Mouse (Mus musculus): Measurements from ENCODE around the gene Nup54. TPM values are rescaled to one million over a fixed set of nuclear protein-coding genes. Genes with fewer than 3 reads are reported as not detected.

The Nup54 gene
- polyA plus RNA-seq, 1 experiment from 2014 or later, result 43.5 TPM

DNA sequence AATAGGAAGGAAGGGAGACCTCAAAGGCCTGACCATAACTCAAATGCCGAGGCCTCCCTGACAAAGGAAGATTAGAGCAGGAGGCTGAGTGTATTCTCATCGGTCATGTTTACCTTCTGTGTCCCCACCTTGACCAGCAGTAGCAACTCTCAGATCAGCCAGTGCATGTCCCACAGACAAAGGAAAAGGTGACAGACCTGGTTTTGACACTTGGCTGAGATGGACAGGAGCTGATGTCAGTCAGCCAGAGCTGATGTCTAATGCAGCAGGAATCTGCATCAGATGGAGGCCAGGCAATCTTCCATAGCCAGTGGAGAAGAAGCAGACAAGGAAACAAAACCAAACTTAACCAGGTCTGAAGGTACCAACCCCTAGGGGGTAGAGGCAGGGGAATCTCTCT is 62.4 kb downstream of the Nup54 start:
- no peak for ATAC-seq (ENCODE audit: insufficient read depth, low FRiP score, low read depth)
- Histone ChIP-seq H3K4me2 (no peak overlapping the region), H3K36me3 (no peaks in the 10 kb centered on the region), H3K9ac (no peak overlapping the region), H3K4me1 (0 out of 2 replicates have a peak, but pooled peaks cover 6% of the 10 kb centered on the region), H3K27me3 (replicated peaks) (no peaks in the 10 kb centered on the region), H3K9me3 (no peaks in the 10 kb centered on the region), H3K27ac (no peak overlapping the region), H3K4me3 (replicated peaks) (no peak overlapping the region)
- WGBS, result 19% methylated on average over 2 of the region's 2 CpGs

DNA sequence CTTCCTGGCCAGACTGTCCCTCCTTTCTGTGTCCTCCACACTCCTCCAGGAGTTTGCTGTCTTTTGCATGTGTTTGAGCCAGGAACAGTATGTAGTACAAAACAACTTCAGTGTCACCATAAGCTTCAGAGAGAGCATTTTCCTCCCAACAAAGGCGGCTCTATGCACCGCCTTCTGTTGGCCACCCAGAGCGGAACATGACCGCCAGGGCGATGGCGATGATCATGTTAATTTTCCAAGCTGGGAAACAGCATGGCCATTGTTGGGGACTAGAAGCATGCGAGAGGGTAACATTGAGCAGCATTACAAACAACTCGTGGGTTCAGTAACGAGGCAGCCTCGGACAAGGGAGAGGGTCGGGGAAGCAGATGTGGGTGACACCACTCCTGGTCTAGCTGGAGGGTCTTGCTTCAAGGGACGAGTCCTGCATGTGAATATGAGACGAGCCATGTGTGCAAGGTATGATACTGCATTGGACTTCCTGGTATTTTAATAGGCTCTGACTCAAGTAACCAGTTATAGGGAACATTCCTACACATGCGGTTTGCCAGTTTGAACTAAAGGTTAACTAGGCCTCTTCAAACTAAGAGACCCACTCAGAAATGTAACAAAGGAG is 63.5 kb downstream of the Nup54 start:
- no peak for ATAC-seq (ENCODE audit: insufficient read depth, low FRiP score, low read depth)
- no peak overlapping the region for H3K9ac ChIP-seq
- H3K9me3 ChIP-seq, result no peaks in the 10 kb centered on the region
- WGBS, result 78% methylated on average over 14 of the region's 14 CpGs
- H3K4me2 ChIP-seq, result no peak overlapping the region
- H3K4me1 ChIP-seq, result 0 out of 2 replicates have a peak, but pooled peaks cover 6% of the 10 kb centered on the region
- H3K27ac ChIP-seq, result no peak overlapping the region
- no peaks in the 10 kb centered on the region for H3K27me3 ChIP-seq (replicated peaks)
- H3K36me3 ChIP-seq, result no peaks in the 10 kb centered on the region
- H3K4me3 ChIP-seq (replicated peaks), result no peak overlapping the region

DNA sequence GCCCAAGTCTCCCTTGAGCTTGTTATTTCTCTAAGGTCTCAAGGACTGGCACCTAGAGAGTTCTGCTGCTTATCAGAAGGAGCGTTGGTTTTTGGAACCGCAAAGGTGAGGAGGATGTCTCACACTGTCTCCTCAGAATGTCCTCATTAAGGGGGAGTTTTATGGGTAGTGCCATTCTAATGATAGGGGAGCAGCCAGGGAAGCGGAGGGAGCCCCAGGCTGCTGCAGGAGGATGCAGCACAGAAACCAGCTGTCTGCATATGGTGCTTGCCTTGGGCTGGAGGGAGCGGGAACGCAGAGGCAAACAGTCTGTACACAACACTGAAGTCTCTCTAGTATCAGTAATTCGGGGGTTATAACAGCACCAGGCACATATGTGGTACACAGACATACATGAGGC is 64.1 kb downstream of the Nup54 start:
- WGBS, result 66% methylated on average over 6 of the region's 6 CpGs
- H3K27ac ChIP-seq, result no peak overlapping the region

DNA sequence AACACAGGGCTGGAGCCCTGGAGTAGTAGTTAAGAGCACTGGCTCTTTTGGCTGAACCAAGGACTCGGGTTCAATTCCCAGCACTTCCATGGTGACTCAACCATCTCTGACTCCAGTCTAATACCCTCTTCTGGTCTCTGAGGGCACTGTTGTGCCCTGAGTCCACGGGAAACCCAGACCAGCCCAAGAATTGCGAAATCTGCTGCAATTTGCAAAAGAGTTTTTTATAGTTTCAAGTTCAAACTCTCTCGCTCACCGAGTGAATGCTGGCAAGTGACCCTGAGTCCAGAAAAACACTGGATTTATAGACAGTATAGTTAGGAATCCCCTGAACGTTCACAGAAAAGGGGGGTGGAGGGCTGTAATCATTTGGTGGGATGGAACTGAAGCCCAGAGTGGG is 64.6 kb downstream of the Nup54 start:
- Histone ChIP-seq H3K4me1 (0 out of 2 replicates have a peak, but pooled peaks cover 6% of the 10 kb centered on the region), H3K36me3 (no peaks in the 10 kb centered on the region), H3K9me3 (no peaks in the 10 kb centered on the region), H3K4me2 (no peak overlapping the region), H3K27me3 (replicated peaks) (no peaks in the 10 kb centered on the region), H3K27ac (no peak overlapping the region), H3K4me3 (replicated peaks) (no peak overlapping the region), H3K9ac (no peak overlapping the region)
- 67% methylated on average over 6 of the region's 6 CpGs for WGBS
- no peak for ATAC-seq (ENCODE audit: insufficient read depth, low FRiP score, low read depth)

More for the DNA sequence above, 64.1 kb downstream of the Nup54 start:
- Histone ChIP-seq H3K9ac (no peak overlapping the region), H3K36me3 (no peaks in the 10 kb centered on the region), H3K4me3 (replicated peaks) (no peak overlapping the region), H3K9me3 (no peaks in the 10 kb centered on the region), H3K4me2 (no peak overlapping the region), H3K4me1 (0 out of 2 replicates have a peak, but pooled peaks cover 6% of the 10 kb centered on the region), H3K27me3 (replicated peaks) (no peaks in the 10 kb centered on the region)
- ATAC-seq (ENCODE audit: insufficient read depth, low FRiP score, low read depth), result no peak

DNA sequence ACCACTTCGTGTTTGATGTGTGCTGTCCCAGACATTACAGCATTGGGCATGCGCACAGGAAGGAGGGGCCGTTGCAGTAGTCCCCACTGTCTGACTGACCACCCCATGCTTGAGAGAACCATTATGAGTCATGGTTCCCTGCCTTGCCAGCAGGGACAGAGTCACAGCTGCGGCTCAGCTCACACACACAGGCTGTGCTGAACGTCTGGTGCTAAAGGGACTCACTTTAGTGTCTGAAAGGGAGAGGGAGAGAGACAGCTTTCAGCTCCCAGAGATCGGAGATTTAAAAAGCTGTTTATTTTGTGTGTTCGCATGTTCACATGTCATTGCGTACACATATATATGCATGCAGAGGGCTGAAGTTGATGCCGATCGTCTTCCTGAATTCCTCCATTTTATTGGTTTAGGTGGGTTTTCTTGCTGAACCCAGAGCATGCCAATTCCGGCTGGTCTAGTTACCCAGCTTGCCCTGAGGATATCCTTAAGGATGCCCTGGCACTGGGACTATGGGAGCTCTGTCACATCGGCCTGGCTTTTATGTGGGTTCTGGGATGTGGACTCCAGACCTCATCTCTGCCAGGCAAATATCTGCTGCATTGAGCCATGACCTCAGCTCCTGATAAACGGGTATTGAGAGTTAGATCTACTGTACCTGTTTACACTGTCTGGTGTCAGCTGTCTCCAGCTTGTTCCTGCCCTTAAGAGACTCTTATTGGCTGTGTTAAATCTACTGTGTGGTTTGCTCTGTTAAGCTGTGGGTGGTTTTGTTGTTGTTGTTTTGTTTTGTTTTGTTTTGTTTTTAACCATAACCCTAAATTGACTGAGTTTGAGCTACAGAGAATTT is 65.6 kb downstream of the Nup54 start:
- WGBS, result 60% methylated on average over 13 of the region's 13 CpGs

DNA sequence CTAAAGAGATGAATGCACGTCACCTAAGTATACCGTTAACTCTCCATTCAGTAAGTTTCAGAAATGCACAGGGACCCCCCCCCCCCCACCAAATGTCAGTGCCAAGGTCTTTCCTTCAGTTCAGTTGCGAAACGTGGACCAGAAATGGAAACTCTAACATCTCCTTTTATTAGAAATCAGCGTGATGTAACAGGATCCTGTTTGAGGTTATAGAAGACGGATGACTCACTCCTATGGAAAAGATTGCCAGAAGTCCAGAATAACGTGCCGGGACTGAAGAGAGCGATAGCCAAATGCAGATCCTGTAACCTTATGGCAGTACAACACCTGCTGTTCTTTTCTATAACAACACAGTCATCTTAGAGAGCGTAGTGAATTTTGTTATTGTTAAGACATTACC is 66.6 kb downstream of the Nup54 start:
- H3K36me3 ChIP-seq, result no peaks in the 10 kb centered on the region
- no peaks in the 10 kb centered on the region for H3K27me3 ChIP-seq (replicated peaks)
- no peak for ATAC-seq (ENCODE audit: insufficient read depth, low FRiP score, low read depth)
- H3K4me3 ChIP-seq (replicated peaks), result no peak overlapping the region
- H3K9me3 ChIP-seq, result no peaks in the 10 kb centered on the region
- no peak overlapping the region for H3K4me2 ChIP-seq
- no peak overlapping the region for H3K9ac ChIP-seq
- WGBS, result 53% methylated on average over 10 of the region's 10 CpGs
- H3K27ac ChIP-seq, result no peak overlapping the region
- H3K4me1 ChIP-seq, result 0 out of 2 replicates have a peak, but pooled peaks cover 6% of the 10 kb centered on the region

More for the DNA sequence above, 65.6 kb downstream of the Nup54 start:
- H3K27me3 ChIP-seq (replicated peaks), result no peaks in the 10 kb centered on the region
- H3K9ac ChIP-seq, result no peak overlapping the region
- no peak overlapping the region for H3K27ac ChIP-seq
- no peaks in the 10 kb centered on the region for H3K36me3 ChIP-seq
- 0 out of 2 replicates have a peak, but pooled peaks cover 6% of the 10 kb centered on the region for H3K4me1 ChIP-seq
- no peak overlapping the region for H3K4me2 ChIP-seq
- no peak for ATAC-seq (ENCODE audit: insufficient read depth, low FRiP score, low read depth)
- H3K4me3 ChIP-seq (replicated peaks), result no peak overlapping the region
- H3K9me3 ChIP-seq, result no peaks in the 10 kb centered on the region

DNA sequence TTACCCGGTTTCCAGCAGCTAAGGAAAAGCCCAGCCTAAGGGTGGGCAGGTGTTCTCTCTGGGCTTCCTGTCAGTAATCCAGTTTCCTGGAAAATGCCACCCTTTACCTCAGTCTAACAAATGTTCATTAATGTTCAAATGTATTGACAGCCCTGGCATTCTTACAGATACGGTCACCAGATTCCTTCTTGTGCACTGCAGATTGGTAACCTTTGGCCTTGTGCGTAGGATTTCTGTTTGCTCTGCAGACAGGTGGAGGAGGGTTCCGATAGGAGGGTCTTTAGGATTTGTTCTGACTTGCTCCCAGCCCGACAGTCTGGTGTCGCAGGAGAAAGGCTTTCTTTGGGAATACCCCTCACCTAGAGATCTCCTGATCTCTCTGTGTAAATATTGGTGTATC is 68.5 kb downstream of the Nup54 start:
- Histone ChIP-seq H3K27ac (no peak overlapping the region), H3K4me3 (replicated peaks) (no peak overlapping the region), H3K4me2 (no peak overlapping the region), H3K9ac (no peak overlapping the region), H3K27me3 (replicated peaks) (no peaks in the 10 kb centered on the region), H3K9me3 (no peaks in the 10 kb centered on the region), H3K36me3 (no peaks in the 10 kb centered on the region), H3K4me1 (0 out of 2 replicates have a peak, but pooled peaks cover 6% of the 10 kb centered on the region)
- 45% methylated on average over 6 of the region's 6 CpGs for WGBS
- no peak for ATAC-seq (ENCODE audit: insufficient read depth, low FRiP score, low read depth)

Small RNAs within 50 kb of the gene (microRNA-seq; reads per million reads assigned to microRNA genes)
- not detected for gene Mir6415

Other genes with a start within 250 kb of the Nup54 start
- gene U90926, start 219.8 kb downstream of the Nup54 start, polyA plus RNA-seq (2015; fragmentation: Nextera tagmentation; extraction: Ambion mirVana), result not detected in 2 replicates
- 0.49 and 0.68 TPM in 2 replicates for gene Ppef2, start 178.9 kb downstream of the Nup54 start, polyA plus RNA-seq (2015; fragmentation: Nextera tagmentation; extraction: Ambion mirVana)
- 18.4 and 19.9 TPM in 2 replicates for gene Naaa, start 157.0 kb downstream of the Nup54 start, polyA plus RNA-seq (2015; fragmentation: Nextera tagmentation; extraction: Ambion mirVana)
- gene Sdad1, start 124.7 kb downstream of the Nup54 start, polyA plus RNA-seq (2015; fragmentation: Nextera tagmentation; extraction: Ambion mirVana), result 39.2 and 41.9 TPM in 2 replicates
- not detected in 2 replicates for gene Cxcl9, start 107.1 kb downstream of the Nup54 start, polyA plus RNA-seq (2015; fragmentation: Nextera tagmentation; extraction: Ambion mirVana)
- gene Art3, start 103.4 kb downstream of the Nup54 start, polyA plus RNA-seq (2015; fragmentation: Nextera tagmentation; extraction: Ambion mirVana), result 3.5 and 4.0 TPM in 2 replicates
- gene Cxcl10, start 86.3 kb downstream of the Nup54 start, polyA plus RNA-seq (2015; fragmentation: Nextera tagmentation; extraction: Ambion mirVana), result 1.3 and 2.0 TPM in 2 replicates
- 15.8 and 17.0 TPM in 2 replicates for gene Scarb2, start 71.6 kb upstream of the Nup54 start, polyA plus RNA-seq (2015; fragmentation: Nextera tagmentation; extraction: Ambion mirVana)
- gene Fam47e, start 119.8 kb upstream of the Nup54 start, polyA plus RNA-seq (2015; fragmentation: Nextera tagmentation; extraction: Ambion mirVana), result 0.13 and 0.36 TPM in 2 replicates
- 58.3 and 66.7 TPM in 2 replicates for gene Stbd1, start 167.8 kb upstream of the Nup54 start, polyA plus RNA-seq (2015; fragmentation: Nextera tagmentation; extraction: Ambion mirVana)
- gene Ccdc158, start 240.1 kb upstream of the Nup54 start, polyA plus RNA-seq (2015; fragmentation: Nextera tagmentation; extraction: Ambion mirVana), result 0.94 and 1.2 TPM in 2 replicates
- gene Shroom3, start 248.2 kb upstream of the Nup54 start, polyA plus RNA-seq (2015; fragmentation: Nextera tagmentation; extraction: Ambion mirVana), result 9.2 and 12.3 TPM in 2 replicates